Mouse (Mus musculus) megakaryocyte-erythroid progenitor cell, adult 5-6 weeks (primary cell): ENCODE measurements around the gene Eif5. TPM values are rescaled to one million over a fixed set of nuclear protein-coding genes. Genes with fewer than 3 reads are reported as not detected.
A peak's percentile ranks its signal among the peaks of the same experiment; 100 is the strongest.
"Not testable (repeated sequence)": the region's sequence is repeated elsewhere in the genome, so short reads cannot be mapped to it uniquely, and the experiment has no call there.

Experiments used
- ATAC-seq: replicated peaks from 2 replicates; pipeline ENCODE4 v1.8.0; 2016; ENCODE audit warnings: mild to moderate bottlenecking, inconsistent platforms; ENCODE audit not compliant: severe bottlenecking, poor library complexity, low FRiP score, low TSS enrichment
- total RNA-seq, 2 experiments: library from RNA; stranded (forward) in 1 of 2; stranded (reverse) in 1 of 2; fragments of 200-1000, 215-1000 nt in 1 of 2; fragments of >200 nt in 1 of 2; fragmentation: Nextera tagmentation in 1 of 2; gene quantifications; 2 replicates each; pipeline ENCODE4 v1.2.3; 2014 to 2017

The Eif5 gene
- total RNA-seq, 2 experiments from 2014 or later: 247 to 262 TPM

DNA sequence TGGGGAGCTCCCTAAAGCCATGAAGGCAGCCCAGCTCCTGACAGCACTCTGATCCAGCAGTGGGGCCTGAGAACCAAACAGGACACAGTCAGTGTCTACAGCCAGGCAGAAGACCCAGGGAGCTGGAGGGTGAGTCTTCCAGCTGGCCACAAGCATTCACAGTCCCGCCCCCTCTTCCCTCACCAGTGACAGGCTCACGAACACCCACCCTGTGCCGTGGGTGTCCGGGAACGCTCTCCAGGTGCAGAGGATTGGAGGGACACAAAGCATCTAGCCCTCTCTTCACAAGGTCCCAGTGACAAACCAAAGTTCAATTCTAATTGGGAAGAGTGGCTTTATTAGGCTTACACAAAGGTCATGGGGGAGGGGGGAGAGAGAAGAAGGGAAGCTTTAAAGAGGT is 18.0 kb upstream of the Eif5 start:
- ATAC-seq: no peak

DNA sequence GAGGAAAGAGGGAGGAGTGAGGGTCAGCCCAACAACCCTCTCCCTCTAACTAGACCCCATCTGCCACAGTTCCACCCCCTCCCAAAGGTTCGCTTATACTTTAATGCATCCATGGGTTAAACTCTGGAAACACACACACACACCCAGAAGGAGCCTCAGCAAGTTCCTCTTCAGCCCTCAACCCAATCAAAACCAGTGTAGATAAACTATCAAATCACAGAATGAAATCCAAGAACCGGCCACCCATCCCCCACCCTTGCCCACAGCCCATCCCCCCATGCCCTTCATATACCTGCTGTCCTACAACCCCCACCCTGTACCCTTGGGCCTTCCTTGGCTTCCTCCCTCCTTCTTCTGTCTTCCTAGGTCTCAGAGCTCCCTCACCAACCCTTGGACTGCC is 16.8 kb upstream of the Eif5 start:
- no peak for ATAC-seq

DNA sequence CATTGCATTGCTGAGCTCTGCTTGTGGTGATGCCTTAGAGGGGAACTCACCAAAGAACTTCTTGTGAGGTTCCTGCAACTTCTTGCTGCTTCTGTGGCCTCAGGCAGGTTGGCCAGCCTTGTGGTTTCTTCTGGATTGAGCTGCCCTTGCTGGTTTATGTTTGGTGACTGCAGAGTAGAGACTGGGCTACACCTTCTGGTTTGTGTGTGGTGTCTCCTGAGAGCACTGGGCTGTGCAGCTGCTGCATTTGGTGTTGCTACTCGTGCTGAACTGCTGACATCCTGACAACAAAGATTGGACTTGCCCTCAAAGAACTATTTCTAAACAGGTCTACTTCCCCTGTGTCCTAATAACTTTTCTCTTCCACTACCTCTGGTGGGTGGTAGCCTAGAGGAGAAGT is 13.3 kb upstream of the Eif5 start:
- no peak for ATAC-seq

DNA sequence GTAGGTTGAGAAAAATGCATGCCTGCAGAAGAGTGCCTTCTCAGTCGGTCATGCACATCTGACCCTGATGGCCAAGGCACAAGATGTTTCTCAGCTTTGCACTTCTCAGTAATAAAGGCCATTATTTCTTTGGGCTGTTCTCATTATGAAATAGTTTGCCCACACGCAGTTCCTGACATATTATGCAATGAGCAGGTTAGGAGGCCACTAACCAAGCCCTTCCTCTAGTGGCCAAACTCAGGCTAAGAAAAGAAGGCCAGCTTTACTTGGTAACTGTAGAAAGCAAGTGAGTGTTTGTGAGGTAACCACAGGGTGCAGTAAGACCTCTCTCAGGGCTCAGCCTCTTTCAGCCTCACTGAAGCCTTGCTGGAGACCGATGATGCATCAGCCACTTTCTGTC is 12.9 kb upstream of the Eif5 start:
- no peak for ATAC-seq

DNA sequence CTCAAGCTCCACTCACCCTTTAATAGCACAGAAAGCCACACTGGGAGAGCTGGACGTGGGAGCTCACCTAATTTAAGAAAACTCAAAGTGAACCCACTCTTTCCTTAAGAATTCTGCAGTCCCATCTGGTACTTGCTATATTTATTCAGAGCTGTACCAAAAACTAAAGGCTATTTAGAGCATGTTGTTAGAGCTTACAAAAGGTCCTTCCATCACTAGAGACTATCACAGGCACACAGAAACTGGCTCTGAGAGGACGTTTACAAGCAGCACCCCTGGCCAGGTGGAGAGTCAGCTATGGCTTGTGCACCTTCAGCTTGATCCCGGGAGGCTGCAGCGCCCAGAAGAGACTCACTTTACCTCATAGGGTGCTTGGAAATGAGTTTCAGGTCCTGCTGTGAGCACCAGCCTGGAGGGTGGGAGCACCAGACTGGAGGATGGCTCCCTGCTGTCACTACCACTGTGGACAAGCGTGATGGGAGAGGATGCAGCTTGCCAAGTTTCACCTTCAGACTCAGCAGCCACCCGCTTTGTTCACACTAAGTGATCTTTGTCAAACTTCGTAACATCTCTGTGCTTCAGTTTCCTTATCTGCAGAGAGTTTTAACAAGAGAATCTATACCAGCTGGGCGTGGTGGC is 10.1 kb upstream of the Eif5 start:
- ATAC-seq: no peak

DNA sequence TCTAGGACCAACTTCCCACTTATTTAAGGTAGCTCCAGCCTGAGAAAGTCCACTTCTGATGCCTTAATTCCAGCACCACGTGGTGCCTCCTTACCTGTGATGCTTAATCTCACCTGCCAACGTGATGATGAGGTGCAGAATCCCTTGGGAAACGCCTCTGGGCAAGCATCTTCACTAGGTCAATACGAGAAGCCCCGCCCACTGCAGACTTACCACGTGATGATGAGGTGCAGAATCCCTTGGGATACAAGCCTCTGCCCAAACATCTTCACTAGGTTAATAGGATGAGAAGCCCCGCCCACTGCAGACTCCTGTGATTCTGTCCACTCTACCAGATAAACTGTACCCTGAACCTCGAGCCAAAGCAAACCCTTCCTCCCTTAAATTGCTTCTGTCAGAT is 8.6 kb upstream of the Eif5 start:
- no peak for ATAC-seq

DNA sequence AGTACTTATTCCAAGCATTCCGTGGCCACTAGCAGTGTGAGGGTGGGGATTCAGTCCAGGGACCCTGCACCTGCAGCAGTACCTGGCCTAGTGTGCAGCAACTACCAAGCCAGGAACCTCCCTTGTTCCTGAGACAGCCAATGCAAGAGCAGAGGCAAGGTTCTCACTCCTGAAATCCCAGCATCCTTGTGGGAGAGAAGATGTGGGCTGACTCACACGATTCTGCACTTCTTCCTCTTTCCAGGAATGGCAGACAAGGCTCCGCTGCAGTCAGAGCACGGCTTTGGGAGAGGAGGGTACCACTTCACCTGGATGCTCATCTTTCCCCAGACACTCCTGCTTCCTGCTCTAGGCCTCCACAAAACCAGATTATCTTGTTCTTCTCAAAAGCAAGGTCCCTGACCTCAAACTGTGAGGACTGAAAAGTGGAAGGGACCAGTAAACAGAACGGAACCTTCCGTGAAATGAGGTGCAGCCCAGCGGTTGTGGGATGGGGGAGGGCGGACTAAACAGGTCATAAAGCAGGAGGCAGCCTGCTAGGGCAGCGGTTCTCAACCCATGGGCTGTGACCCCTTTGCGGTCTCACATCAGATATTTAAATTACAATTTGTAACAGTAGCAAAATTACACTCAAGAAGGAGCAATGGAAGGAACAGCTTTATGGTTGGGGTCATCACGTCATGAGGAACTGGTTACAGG is 4.6 kb upstream of the Eif5 start:
- ATAC-seq: no peak

DNA sequence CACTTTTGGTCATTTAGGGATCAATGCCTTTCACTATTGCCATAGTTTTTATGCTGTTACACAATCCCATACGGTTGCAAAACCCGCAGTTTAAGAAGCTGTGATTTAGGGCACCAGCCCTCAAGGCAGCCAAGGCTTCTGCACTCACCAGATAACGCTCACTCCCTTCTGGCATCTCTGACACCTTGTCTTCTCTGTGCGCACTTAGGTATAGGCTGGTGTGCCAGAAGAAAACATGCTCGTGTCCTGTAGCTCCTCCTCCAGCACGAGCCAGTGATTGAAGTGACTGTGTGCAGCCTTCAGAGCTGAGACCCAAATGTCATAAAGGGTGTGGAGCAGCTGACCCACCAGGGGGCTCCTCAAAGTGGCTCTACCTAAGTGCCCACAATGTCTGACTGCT is 2.5 kb upstream of the Eif5 start:
- ATAC-seq: peak; percentile 72

DNA sequence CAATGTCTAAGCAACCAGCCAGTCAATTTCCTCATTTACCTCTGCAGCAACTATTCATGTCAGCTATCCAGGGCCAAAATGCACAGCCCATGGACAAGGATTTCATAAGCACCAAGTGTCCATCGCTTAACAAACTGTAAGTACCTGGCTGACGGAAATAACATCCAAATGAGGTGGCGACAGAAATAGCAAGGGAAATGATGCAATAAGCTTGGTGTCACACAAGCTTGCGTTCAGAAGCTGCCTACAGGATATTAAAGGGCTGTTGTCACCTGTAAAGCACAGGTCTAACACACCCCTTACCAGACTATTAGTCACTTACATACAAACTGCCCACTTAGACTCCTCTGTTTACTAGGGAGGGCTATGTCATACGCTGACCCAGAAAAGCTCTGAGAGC is 2.1 kb upstream of the Eif5 start:
- no peak for ATAC-seq

DNA sequence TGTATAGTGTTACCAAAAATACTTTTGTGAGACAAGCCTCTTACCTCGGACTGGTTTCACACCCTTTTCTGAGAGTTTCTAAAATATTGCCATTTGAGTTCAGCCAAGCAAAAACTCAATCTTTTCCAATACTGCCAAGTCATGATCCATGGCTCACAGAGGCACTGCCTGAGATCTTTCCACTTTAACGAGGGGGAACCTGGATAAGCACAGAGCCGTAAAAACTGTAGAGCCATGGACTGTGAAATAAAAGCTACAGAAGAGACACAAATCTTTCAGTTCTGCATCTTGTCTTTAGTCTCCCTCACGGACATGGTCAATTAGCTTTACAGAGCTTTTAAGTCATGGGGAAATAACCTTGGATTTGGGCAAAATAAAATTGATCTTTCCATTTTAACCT is 1.1 kb upstream of the Eif5 start:
- ATAC-seq: no peak

DNA sequence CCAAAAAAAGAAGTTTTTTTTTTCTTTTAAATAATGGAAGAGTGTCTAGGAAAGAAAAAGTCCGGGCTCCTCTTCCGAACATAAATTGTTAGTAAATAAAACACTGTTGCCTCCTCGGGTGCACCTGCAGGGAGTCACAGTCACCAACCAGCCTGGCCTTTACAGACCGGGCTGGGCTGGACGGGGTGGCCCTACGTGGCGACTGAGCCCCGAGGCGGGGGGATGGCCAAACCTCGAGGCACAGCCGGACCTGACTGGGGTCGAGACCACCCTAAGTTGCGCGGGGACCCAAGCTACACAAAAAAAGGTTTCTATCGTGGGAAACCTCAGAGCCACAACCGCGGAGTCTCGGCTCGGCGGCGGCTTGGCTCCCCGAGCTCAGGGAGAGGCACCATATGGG is 475 bp upstream of the Eif5 start:
- ATAC-seq: peak; percentile 15; the same call in 1 of the 2 replicates

DNA sequence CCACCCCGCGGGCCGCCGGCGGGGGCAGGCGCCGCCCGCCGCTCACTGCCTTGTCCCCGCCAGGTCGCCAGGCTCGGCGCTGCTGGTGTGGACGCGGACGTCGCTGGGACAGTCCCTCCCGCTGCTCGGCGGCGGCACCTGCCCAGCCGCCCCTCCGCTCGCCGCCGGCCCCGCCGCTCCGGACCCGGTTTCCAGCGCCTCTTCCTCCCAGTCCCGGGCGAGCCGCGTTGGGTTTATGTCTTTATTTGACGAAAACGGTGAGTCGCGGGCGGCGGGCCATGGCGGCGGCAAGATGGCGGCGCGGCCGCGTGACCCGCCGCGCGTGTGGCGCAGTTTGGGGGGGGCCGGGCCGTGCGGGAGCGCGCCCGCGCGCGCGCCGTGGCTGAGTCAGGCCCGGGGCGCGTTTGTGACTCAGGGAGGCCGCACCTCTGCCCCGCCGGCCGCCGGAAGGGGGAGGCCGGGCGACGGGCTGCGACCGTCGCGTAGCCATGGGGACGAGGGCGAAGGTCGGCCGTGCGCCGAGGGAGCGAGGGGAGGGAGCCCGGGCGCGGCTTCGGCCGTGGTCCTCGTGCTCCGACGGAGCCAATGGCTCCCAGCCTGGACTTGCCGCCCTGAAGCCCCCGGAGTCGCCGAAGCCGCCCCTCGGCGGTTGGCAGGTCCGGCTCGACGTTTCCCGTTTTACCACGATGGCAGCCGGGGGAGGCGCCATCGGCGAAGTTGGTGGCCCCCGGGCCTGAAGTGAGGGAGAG is 650 bp downstream of the Eif5 start:
- ATAC-seq: no peak

DNA sequence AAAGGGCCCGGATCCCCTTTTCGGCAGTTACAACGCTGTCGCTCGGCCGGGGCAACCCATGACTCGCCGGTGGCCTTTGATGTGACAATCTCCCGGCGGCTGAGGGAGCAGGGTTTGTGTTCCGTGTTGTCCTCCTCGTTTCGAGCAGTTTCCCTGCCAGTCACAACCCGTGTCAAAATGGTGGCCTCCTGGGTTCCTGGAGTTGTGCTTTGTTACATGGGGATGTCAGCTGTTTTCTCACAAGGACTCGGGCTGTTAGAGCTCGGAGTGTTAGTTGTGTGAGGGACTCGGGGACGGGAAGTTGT is 1.2 kb downstream of the Eif5 start:
- no peak for ATAC-seq

DNA sequence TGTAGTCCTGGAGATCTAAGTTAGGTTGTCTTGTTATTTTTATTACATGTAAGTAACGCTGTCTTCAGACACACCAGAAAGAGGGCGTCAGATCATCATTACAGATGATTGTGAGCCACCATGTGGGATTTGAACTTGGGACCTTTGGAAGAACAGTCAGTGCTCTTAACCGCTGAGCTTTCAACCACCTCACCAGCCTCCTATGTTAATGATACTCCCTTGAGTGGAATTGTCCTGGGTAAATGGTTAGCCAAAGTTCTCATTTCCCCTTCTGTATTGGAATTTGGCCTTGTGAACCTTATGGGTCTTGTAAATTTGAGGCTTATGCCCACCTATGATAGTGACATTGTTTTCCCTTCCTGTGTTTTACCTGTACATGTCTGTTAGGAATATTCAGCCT is 9.3 kb downstream of the Eif5 start:
- ATAC-seq: no peak

DNA sequence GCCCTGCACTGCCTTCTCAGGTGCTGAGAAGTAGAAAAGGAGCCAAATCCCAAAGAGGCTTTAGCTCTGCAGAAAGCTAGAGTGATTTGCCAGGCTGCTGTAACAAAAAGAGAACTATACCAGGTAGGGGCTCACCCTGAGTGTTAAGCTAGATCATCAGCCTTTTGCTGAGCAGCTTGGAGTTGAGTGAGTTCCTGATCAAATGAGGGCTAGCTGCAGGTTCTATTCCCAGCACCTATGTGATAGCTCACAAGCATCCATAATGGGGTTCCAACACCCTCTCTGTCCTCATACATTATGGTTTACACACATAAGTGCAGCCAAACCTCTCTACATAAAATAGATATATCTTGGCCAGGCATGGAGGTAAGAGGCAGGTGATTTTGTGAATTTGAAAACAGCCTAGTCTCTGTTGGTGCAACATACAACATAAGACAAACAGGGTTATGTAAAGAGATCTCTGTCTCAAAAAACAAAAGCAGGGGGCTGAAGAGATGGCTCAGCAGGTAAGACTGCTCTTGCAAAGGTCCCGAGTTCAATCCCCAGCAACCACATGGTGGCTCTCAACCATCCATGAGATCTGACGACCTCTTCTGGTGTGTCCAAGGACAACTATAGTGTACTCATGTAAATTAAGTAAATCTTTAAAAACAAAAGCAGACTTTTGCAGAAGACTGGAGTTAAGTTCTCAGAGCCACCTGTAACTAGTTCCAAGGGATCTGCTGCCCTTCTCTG is 10.9 kb downstream of the Eif5 start:
- 0 out of 2 replicates have a peak, but pooled peaks have one; percentile 5 for ATAC-seq

DNA sequence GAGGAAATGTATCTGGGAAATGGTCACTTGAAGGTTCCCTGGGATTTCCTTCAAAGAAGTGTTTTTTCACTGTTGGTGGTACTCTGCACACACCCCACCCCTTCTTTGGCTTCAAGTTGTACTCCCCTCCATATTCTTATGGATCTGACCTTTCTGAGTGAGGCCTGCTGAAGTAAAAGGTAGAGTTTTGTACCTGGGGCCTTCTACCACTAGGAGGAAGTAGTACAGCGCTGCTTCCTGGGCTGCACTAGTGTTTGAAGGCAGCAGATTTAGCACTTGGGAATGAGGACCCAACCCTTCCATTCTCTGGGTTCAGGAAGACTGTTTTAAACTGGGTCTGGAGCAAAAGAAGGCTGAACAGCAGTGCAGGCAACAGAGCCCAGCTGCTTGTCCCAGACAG is 12.9 kb downstream of the Eif5 start:
- no peak for ATAC-seq

DNA sequence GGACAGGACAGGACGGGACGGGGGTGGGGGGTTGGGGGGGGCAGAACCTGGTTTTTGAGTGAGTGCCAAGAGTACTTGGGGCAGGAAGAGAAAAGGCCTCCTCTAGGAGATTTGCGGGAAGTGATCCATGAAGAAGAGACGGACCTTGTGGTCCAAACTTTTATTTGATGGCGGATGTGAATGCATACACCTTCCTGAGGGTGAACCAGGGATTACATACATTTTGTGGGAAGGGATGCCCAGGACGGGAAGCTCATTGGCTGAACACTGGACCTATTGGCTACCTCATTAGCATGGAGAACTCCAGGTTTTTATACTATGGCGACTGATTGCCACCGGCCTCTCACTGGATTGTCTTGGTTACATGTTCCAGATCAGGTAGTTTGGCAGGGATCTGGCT is 14.5 kb downstream of the Eif5 start:
- ATAC-seq: no peak

DNA sequence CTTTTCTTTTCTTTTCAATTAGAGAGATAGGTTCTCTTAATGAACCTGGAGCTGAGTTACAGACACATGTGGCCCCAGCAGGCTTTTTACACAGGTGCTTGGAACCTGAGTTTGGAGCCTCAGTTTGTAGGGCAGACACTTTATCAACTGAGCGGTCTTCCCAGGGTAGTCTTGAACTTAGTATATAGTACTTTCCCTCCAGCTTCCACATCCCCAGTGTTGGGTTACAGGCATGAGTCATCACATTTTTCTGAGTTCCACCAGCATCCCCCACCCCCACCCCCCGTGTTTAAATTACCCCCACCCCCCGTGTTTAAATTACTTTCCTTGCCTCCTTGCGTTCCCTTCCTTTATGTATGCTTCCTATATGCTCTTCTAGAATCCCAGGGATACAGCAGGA is 17.5 kb downstream of the Eif5 start:
- ATAC-seq: no peak

DNA sequence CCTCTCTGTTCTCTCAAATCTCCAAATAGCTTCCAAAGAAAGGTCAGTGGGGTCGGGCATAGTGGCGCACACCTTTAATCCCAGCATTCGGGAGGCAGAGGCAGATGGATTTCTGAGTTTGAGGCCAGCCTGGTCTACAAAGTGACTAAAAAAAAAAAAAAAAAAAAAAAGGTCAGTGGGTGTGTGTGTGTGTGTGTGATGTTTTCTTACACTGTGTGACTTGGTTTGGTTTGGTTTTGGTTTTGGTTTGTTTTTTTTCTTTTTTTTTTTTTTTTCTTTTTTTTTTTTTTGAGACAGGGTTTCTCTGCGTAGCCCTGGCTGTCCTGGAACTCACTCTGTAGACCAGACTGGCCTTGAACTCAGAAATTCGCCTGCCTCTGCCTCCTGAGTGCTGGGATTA is 18.1 kb downstream of the Eif5 start:
- not testable (repeated sequence) for ATAC-seq

DNA sequence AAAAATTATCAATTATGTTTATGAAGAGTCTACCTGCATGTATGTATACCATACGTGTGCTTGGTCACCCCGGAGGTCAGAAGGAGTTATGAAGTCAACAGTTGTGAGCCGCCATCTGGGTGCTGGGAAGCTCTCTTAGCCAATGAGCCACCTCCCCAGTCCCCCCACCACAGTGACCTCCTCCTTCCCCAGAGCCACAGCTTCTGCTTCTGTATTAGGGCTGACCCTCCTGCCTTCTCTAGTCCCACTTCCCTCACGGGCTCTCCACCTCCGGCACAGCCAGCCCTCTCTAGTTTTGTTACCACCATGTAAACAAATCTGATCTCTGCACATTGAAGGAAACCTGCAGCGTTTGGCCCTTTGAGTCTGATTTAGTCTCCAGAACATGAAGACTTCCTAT is 19.7 kb downstream of the Eif5 start:
- ATAC-seq: no peak
